Mouse (Mus musculus): ENCODE measurements at regions not wholly inside any gene's neighbourhood (a gene's known extent, or its start where the extent isn't known, plus 50 kb on each side); places are given as distances from the start of the nearest gene placed in this dataset.

GRCm38 (mm10) chr8:64369973-64370372 lies 163.9 kb upstream of the Tll1 start:
- Histone ChIP-seq H3K27me3 (replicated peaks) (no peaks in the 10 kb centered on the region), H3K9me3 (replicated peaks) (no peaks in the 10 kb centered on the region), H3K27ac (ENCODE audit: poor library complexity, severe bottlenecking) (peak overlapping the region; percentile 60; the same call in 1 of the 2 replicates), H3K36me3 (no peaks in the 10 kb centered on the region), H3K4me3 (peak overlapping the region; percentile 8; the same call in 1 of the 2 replicates), H3K4me1 (replicated peaks) (peaks cover 17% of the 10 kb centered on the region), H3K4me2 (peak overlapping the region; percentile 55), H3K9ac (no peak overlapping the region)
- WGBS, result 6% methylated on average over 6 of the region's 6 CpGs
- ATAC-seq (ENCODE audit: insufficient number of reproducible peaks, low FRiP score), result peak; percentile 66

- Histone ChIP-seq H3K9ac (no peak overlapping the region), H3K9me3 (replicated peaks) (no peaks in the 10 kb centered on the region), H3K27ac (ENCODE audit: poor library complexity, severe bottlenecking) (no peak overlapping the region), H3K36me3 (no peaks in the 10 kb centered on the region), H3K4me3 (no peak overlapping the region), H3K4me2 (no peak overlapping the region), H3K4me1 (replicated peaks) (peaks cover 17% of the 10 kb centered on the region), H3K27me3 (replicated peaks) (no peaks in the 10 kb centered on the region)
- 88% methylated on average over 4 of the region's 4 CpGs for WGBS
- ATAC-seq (ENCODE audit: insufficient number of reproducible peaks, low FRiP score), result no peak
Measured at GRCm38 (mm10) chr8:64367906-64368305, 161.8 kb upstream of the Tll1 start.

GRCm38 (mm10) chr8:64366974-64367266 lies 160.8 kb upstream of the Tll1 start:
- no peaks in the 10 kb centered on the region for H3K27me3 ChIP-seq (replicated peaks)
- no peak overlapping the region for H3K4me3 ChIP-seq
- no peaks in the 10 kb centered on the region for H3K9me3 ChIP-seq (replicated peaks)
- no peak overlapping the region for H3K9ac ChIP-seq
- H3K4me1 ChIP-seq (replicated peaks), result peaks cover 17% of the 10 kb centered on the region
- H3K36me3 ChIP-seq, result no peaks in the 10 kb centered on the region
- 79% methylated on average over 9 of the region's 9 CpGs for whole genome bisulfite sequencing
- H3K4me2 ChIP-seq, result no peak overlapping the region
- H3K27ac ChIP-seq (ENCODE audit: poor library complexity, severe bottlenecking), result no peak overlapping the region
- no peak for ATAC-seq (ENCODE audit: insufficient number of reproducible peaks, low FRiP score)

- no peak overlapping the region for H3K27ac ChIP-seq (ENCODE audit: poor library complexity, severe bottlenecking)
- H3K27me3 ChIP-seq (replicated peaks), result no peaks in the 10 kb centered on the region
- WGBS, result 80% methylated on average over 11 of the region's 11 CpGs
- H3K9me3 ChIP-seq (replicated peaks), result no peaks in the 10 kb centered on the region
- H3K9ac ChIP-seq, result no peak overlapping the region
- no peak overlapping the region for H3K4me2 ChIP-seq
- H3K4me1 ChIP-seq (replicated peaks), result peaks cover 17% of the 10 kb centered on the region
- no peak overlapping the region for H3K4me3 ChIP-seq
- no peak for ATAC-seq (ENCODE audit: insufficient number of reproducible peaks, low FRiP score)
- no peaks in the 10 kb centered on the region for H3K36me3 ChIP-seq
Measured at GRCm38 (mm10) chr8:64366226-64366973, 160.3 kb upstream of the Tll1 start.

- no peaks in the 10 kb centered on the region for H3K9me3 ChIP-seq (replicated peaks)
- no peak overlapping the region for H3K9ac ChIP-seq
- no peaks in the 10 kb centered on the region for H3K4me1 ChIP-seq (replicated peaks)
- no peak overlapping the region for H3K27ac ChIP-seq (ENCODE audit: poor library complexity, severe bottlenecking)
- no peak for ATAC-seq (ENCODE audit: insufficient number of reproducible peaks, low FRiP score)
- H3K27me3 ChIP-seq (replicated peaks), result no peaks in the 10 kb centered on the region
- H3K4me3 ChIP-seq, result no peak overlapping the region
- no peak overlapping the region for H3K4me2 ChIP-seq
- H3K36me3 ChIP-seq, result no peaks in the 10 kb centered on the region
- 87% methylated on average over 5 of the region's 5 CpGs for WGBS
Measured at GRCm38 (mm10) chr8:64357092-64357491, 151.0 kb upstream of the Tll1 start.

GRCm38 (mm10) chr8:64348082-64348646 lies 142.1 kb upstream of the Tll1 start:
- H3K4me2 ChIP-seq, result no peak overlapping the region
- no peak overlapping the region; the same call in 1 of the 2 replicates for H3K27ac ChIP-seq (ENCODE audit: poor library complexity, severe bottlenecking)
- peaks cover 14% of the 10 kb centered on the region for H3K4me1 ChIP-seq (replicated peaks)
- no peaks in the 10 kb centered on the region for H3K27me3 ChIP-seq (replicated peaks)
- ATAC-seq (ENCODE audit: insufficient number of reproducible peaks, low FRiP score), result no peak
- no peaks in the 10 kb centered on the region for H3K9me3 ChIP-seq (replicated peaks)
- no peaks in the 10 kb centered on the region for H3K36me3 ChIP-seq
- H3K9ac ChIP-seq, result no peak overlapping the region
- 76% methylated on average over 3 of the region's 3 CpGs for WGBS
- no peak overlapping the region for H3K4me3 ChIP-seq

GRCm38 (mm10) chr8:64347490-64347889 lies 141.4 kb upstream of the Tll1 start:
- Histone ChIP-seq H3K27me3 (replicated peaks) (no peaks in the 10 kb centered on the region), H3K27ac (ENCODE audit: poor library complexity, severe bottlenecking) (no peak overlapping the region; the same call in 1 of the 2 replicates)

GRCm38 (mm10) chr8:64346428-64346827 lies 140.4 kb upstream of the Tll1 start:
- Histone ChIP-seq H3K4me2 (no peak overlapping the region), H3K36me3 (no peaks in the 10 kb centered on the region), H3K9me3 (replicated peaks) (no peaks in the 10 kb centered on the region), H3K27ac (ENCODE audit: poor library complexity, severe bottlenecking) (no peak overlapping the region), H3K9ac (no peak overlapping the region), H3K4me3 (no peak overlapping the region), H3K4me1 (replicated peaks) (peaks cover 14% of the 10 kb centered on the region), H3K27me3 (replicated peaks) (no peaks in the 10 kb centered on the region)
- ATAC-seq (ENCODE audit: insufficient number of reproducible peaks, low FRiP score), result no peak
- WGBS, result 79% methylated on average over 5 of the region's 5 CpGs

More at GRCm38 (mm10) chr8:64347490-64347889, 141.4 kb upstream of the Tll1 start:
- no peaks in the 10 kb centered on the region for H3K36me3 ChIP-seq
- no peak overlapping the region for H3K9ac ChIP-seq
- 78% methylated on average over 2 of the region's 2 CpGs for WGBS
- no peaks in the 10 kb centered on the region for H3K9me3 ChIP-seq (replicated peaks)
- H3K4me2 ChIP-seq, result no peak overlapping the region
- no peak overlapping the region for H3K4me3 ChIP-seq
- no peak for ATAC-seq (ENCODE audit: insufficient number of reproducible peaks, low FRiP score)
- H3K4me1 ChIP-seq (replicated peaks), result peaks cover 14% of the 10 kb centered on the region

GRCm38 (mm10) chr8:64344933-64345332 lies 138.9 kb upstream of the Tll1 start:
- Histone ChIP-seq H3K4me2 (no peak overlapping the region), H3K9me3 (replicated peaks) (no peaks in the 10 kb centered on the region), H3K36me3 (no peaks in the 10 kb centered on the region), H3K9ac (no peak overlapping the region), H3K27me3 (replicated peaks) (no peaks in the 10 kb centered on the region), H3K27ac (ENCODE audit: poor library complexity, severe bottlenecking) (no peak overlapping the region), H3K4me3 (no peak overlapping the region), H3K4me1 (replicated peaks) (peaks cover 14% of the 10 kb centered on the region)
- WGBS, result 90% methylated on average over 1 of the region's 1 CpGs
- no peak for ATAC-seq (ENCODE audit: insufficient number of reproducible peaks, low FRiP score)

- no peak overlapping the region for H3K27ac ChIP-seq (ENCODE audit: poor library complexity, severe bottlenecking)
- H3K4me2 ChIP-seq, result no peak overlapping the region
- no peak for ATAC-seq (ENCODE audit: insufficient number of reproducible peaks, low FRiP score)
- no peak overlapping the region for H3K9ac ChIP-seq
- 81% methylated on average over 7 of the region's 7 CpGs for WGBS
- no peak overlapping the region for H3K4me3 ChIP-seq
- H3K9me3 ChIP-seq (replicated peaks), result no peaks in the 10 kb centered on the region
- no peaks in the 10 kb centered on the region for H3K36me3 ChIP-seq
- H3K27me3 ChIP-seq (replicated peaks), result no peaks in the 10 kb centered on the region
- peaks cover 6% of the 10 kb centered on the region for H3K4me1 ChIP-seq (replicated peaks)
Measured at GRCm38 (mm10) chr8:64343600-64343999, 137.5 kb upstream of the Tll1 start.

- Histone ChIP-seq H3K4me1 (replicated peaks) (no peaks in the 10 kb centered on the region; the same call in 1 of the 2 replicates), H3K27me3 (replicated peaks) (no peaks in the 10 kb centered on the region), H3K4me2 (no peak overlapping the region), H3K4me3 (no peak overlapping the region), H3K27ac (ENCODE audit: poor library complexity, severe bottlenecking) (no peak overlapping the region), H3K9me3 (replicated peaks) (no peaks in the 10 kb centered on the region), H3K9ac (no peak overlapping the region), H3K36me3 (no peaks in the 10 kb centered on the region)
- no peak for ATAC-seq (ENCODE audit: insufficient number of reproducible peaks, low FRiP score)
Measured at GRCm38 (mm10) chr8:64342397-64342796, 136.3 kb upstream of the Tll1 start.

- H3K9me3 ChIP-seq (replicated peaks), result no peaks in the 10 kb centered on the region
- H3K4me3 ChIP-seq, result no peak overlapping the region
- H3K27me3 ChIP-seq (replicated peaks), result no peaks in the 10 kb centered on the region
- no peaks in the 10 kb centered on the region for H3K36me3 ChIP-seq
- no peak overlapping the region for H3K27ac ChIP-seq (ENCODE audit: poor library complexity, severe bottlenecking)
- 40% methylated on average over 7 of the region's 7 CpGs for WGBS
- H3K4me1 ChIP-seq (replicated peaks), result no peaks in the 10 kb centered on the region
- H3K9ac ChIP-seq, result no peak overlapping the region
- ATAC-seq (ENCODE audit: insufficient number of reproducible peaks, low FRiP score), result peak; percentile 68
- no peak overlapping the region for H3K4me2 ChIP-seq
Measured at GRCm38 (mm10) chr8:64337356-64337755, 131.3 kb upstream of the Tll1 start.
